Mouse (Mus musculus) midbrain, embryonic 13.5 days (tissue): ENCODE data around the gene Ntrk2. TPM values are rescaled to one million over a fixed set of nuclear protein-coding genes. Genes with fewer than 3 reads are reported as not detected.

Source experiments
- ATAC-seq: fragments of 200-750 bp; cut with Nextera tagmentation; 2 replicates; pipeline ENCODE4 v1.8.0; 2017; ENCODE audit warnings: mild to moderate bottlenecking, moderate TSS enrichment, moderate library complexity
- H3K27ac ChIP-seq: fragments of 300-500 bp; sonication (generic); 2 replicates; pipeline ENCODE4 v1.5.1; 2015; ENCODE audit warnings: inconsistent platforms, mild to moderate bottlenecking, moderate library complexity
- H3K27me3 ChIP-seq: fragments of 300-500 bp; sonication (generic); 2 replicates; pipeline ENCODE4 v1.6.1; 2015; ENCODE audit warnings: mild to moderate bottlenecking, inconsistent platforms
- H3K36me3 ChIP-seq: fragments of 300-500 bp; sonication (generic); 2 replicates; pipeline ENCODE4 v1.6.1; 2015; ENCODE audit warnings: mild to moderate bottlenecking, inconsistent platforms
- H3K4me1 ChIP-seq: fragments of 300-500 bp; sonication (generic); replicated peaks from 2 replicates; pipeline ENCODE4 v1.6.1; 2015; ENCODE audit warnings: inconsistent platforms
- H3K4me2 ChIP-seq: fragments of 300-500 bp; sonication (generic); replicated peaks from 2 replicates; pipeline ENCODE4 v1.6.1; 2015; ENCODE audit warnings: moderate library complexity, mild to moderate bottlenecking, inconsistent platforms
- H3K4me3 ChIP-seq: fragments of 300-500 bp; sonication (generic); replicated peaks from 2 replicates; pipeline ENCODE4 v1.5.1; 2015; ENCODE audit warnings: mild to moderate bottlenecking, inconsistent platforms
- H3K9ac ChIP-seq: fragments of 300-500 bp; sonication (generic); replicated peaks from 2 replicates; pipeline ENCODE4 v1.6.1; 2015; ENCODE audit warnings: mild to moderate bottlenecking, inconsistent platforms
- H3K9me3 ChIP-seq: fragments of 300-500 bp; sonication (generic); 2 replicates; pipeline ENCODE4 v1.6.1; 2016; ENCODE audit warnings: mild to moderate bottlenecking, inconsistent platforms
- WGBS: fragments of 180-500 bp; shearing (Covaris S2); methylation state at CpG from one replicate; pipeline ENCODE4 v1.1.7; 2015; 5-methylcytosine and 5-hydroxymethylcytosine counted together
- polyA plus RNA-seq: library from polyadenylated mRNA; unstranded; fragments of >200 nt; fragmentation: Nextera tagmentation; extraction: Ambion mirVana; gene quantifications from 2 replicates; pipeline ENCODE4 v1.2.1, GENCODE M21; 2015

Ntrk2 gene
- polyA plus RNA-seq, 1 experiment from 2014 or later = 78.5 TPM

- Histone ChIP-seq H3K4me2 (no peak overlapping the region), H3K4me1 (no peaks in the 10 kb centered on the region), H3K36me3 (peaks cover 16% of the 10 kb centered on the region), H3K27ac (no peak overlapping the region), H3K9me3 (no peaks in the 10 kb centered on the region), H3K4me3 (no peak overlapping the region), H3K9ac (no peak overlapping the region), H3K27me3 (no peaks in the 10 kb centered on the region)
- no peak for ATAC-seq
- 90% methylated on average over 6 of the region's 6 CpGs for WGBS
Observed at GRCm38 (mm10) chr13:58853685-58854084, 47.3 kb downstream of the Ntrk2 start.

- Histone ChIP-seq H3K36me3 (peaks cover 32% of the 10 kb centered on the region), H3K9me3 (no peaks in the 10 kb centered on the region), H3K9ac (no peak overlapping the region), H3K4me3 (no peak overlapping the region), H3K4me1 (no peaks in the 10 kb centered on the region), H3K4me2 (no peak overlapping the region), H3K27ac (no peak overlapping the region), H3K27me3 (no peaks in the 10 kb centered on the region)
- 93% methylated on average over 10 of the region's 10 CpGs for WGBS
- ATAC-seq = no peak
Observed at GRCm38 (mm10) chr13:58866239-58866638, 59.9 kb downstream of the Ntrk2 start.

GRCm38 (mm10) chr13:58866776-58867435 is 60.5 kb downstream of the Ntrk2 start:
- 91% methylated on average over 8 of the region's 8 CpGs for WGBS
- no peak overlapping the region for H3K27ac ChIP-seq
- ATAC-seq = no peak
- no peak overlapping the region for H3K4me3 ChIP-seq
- H3K4me1 ChIP-seq = no peaks in the 10 kb centered on the region
- H3K27me3 ChIP-seq = no peaks in the 10 kb centered on the region
- H3K36me3 ChIP-seq = peaks cover 26% of the 10 kb centered on the region
- H3K9ac ChIP-seq = no peak overlapping the region
- no peaks in the 10 kb centered on the region for H3K9me3 ChIP-seq
- H3K4me2 ChIP-seq = no peak overlapping the region

DNA sequence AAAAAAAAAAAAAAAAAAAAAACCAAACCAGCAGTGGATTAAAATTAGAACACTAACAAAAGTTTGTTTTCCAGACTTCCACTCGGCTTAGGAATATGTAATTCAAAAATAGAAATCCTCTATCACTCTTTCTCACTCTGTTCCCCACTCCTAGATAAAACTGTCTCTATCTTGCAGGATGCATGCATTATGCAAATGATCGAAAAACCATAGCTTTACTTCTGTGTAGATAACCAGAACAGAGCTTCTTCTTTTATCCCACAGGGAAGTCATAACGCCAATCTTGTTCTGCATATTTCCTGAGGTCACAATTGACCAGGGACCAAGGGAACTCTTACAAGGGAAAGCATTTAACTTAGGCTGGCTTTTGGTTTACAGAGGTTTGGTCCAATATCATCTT is 76.1 kb downstream of the Ntrk2 start:
- 80% methylated on average over 3 of the region's 3 CpGs for WGBS

DNA sequence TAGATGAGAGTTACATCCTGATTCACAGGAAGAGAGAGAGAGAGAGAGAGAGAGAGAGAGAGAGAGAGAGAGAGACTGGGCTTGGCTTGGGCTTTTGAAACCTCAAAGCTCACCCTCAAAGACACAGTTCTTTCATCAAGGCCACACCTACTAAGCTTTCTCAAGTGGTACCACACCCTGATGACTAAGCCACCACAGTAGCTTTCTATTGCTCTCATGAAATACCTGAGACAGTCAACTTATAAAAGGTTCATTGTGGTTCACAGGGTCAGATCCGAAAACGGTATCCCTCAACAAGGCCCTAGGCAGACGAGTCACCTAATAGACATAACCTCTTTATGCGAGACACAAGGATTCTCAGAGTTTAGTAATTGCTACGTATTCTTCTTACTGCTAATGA is 76.5 kb downstream of the Ntrk2 start:
- ATAC-seq = no peak
- H3K4me3 ChIP-seq = no peak overlapping the region
- H3K27ac ChIP-seq = no peak overlapping the region
- no peaks in the 10 kb centered on the region for H3K4me1 ChIP-seq
- no peak overlapping the region for H3K9ac ChIP-seq
- peaks cover 15% of the 10 kb centered on the region for H3K36me3 ChIP-seq
- H3K4me2 ChIP-seq = no peak overlapping the region
- 95% methylated on average over 5 of the region's 5 CpGs for WGBS
- H3K27me3 ChIP-seq = no peaks in the 10 kb centered on the region
- H3K9me3 ChIP-seq = no peaks in the 10 kb centered on the region

More for the DNA sequence above, 76.1 kb downstream of the Ntrk2 start:
- no peak for ATAC-seq
- Histone ChIP-seq H3K36me3 (peaks cover 16% of the 10 kb centered on the region), H3K4me2 (no peak overlapping the region), H3K27ac (no peak overlapping the region), H3K4me3 (no peak overlapping the region), H3K4me1 (no peaks in the 10 kb centered on the region), H3K9me3 (no peaks in the 10 kb centered on the region), H3K27me3 (no peaks in the 10 kb centered on the region), H3K9ac (no peak overlapping the region)

- H3K9me3 ChIP-seq = peaks cover 5% of the 10 kb centered on the region; the same call in 1 of the 2 replicates
- H3K36me3 ChIP-seq = peaks cover 19% of the 10 kb centered on the region
- no peak for ATAC-seq
- WGBS = 72% methylated on average over 8 of the region's 8 CpGs
- H3K4me3 ChIP-seq = no peak overlapping the region
- no peaks in the 10 kb centered on the region for H3K4me1 ChIP-seq
- no peaks in the 10 kb centered on the region for H3K27me3 ChIP-seq
- H3K9ac ChIP-seq = no peak overlapping the region
- no peak overlapping the region for H3K4me2 ChIP-seq
- no peak overlapping the region for H3K27ac ChIP-seq
Observed at GRCm38 (mm10) chr13:58886108-58886507, 79.7 kb downstream of the Ntrk2 start.

- no peaks in the 10 kb centered on the region for H3K27me3 ChIP-seq
- H3K9ac ChIP-seq = no peak overlapping the region
- H3K4me1 ChIP-seq = no peaks in the 10 kb centered on the region
- H3K36me3 ChIP-seq = peaks cover 9% of the 10 kb centered on the region; the same call in 1 of the 2 replicates
- H3K4me2 ChIP-seq = no peak overlapping the region
- no peak overlapping the region for H3K27ac ChIP-seq
- no peak overlapping the region for H3K4me3 ChIP-seq
- 74% methylated on average over 12 of the region's 12 CpGs for WGBS
- no peaks in the 10 kb centered on the region; the same call in 1 of the 2 replicates for H3K9me3 ChIP-seq
- ATAC-seq = no peak
Observed at GRCm38 (mm10) chr13:58896254-58896910, 90.0 kb downstream of the Ntrk2 start.

- Histone ChIP-seq H3K9me3 (no peaks in the 10 kb centered on the region; the same call in 1 of the 2 replicates), H3K36me3 (peaks cover 9% of the 10 kb centered on the region; the same call in 1 of the 2 replicates), H3K4me1 (peaks cover 25% of the 10 kb centered on the region), H3K27ac (no peak overlapping the region), H3K4me3 (no peak overlapping the region), H3K27me3 (no peaks in the 10 kb centered on the region), H3K4me2 (no peak overlapping the region), H3K9ac (no peak overlapping the region)
- WGBS = 100% methylated on average over 2 of the region's 2 CpGs
- ATAC-seq = no peak
Observed at GRCm38 (mm10) chr13:58899337-58899736, 93.0 kb downstream of the Ntrk2 start.

DNA sequence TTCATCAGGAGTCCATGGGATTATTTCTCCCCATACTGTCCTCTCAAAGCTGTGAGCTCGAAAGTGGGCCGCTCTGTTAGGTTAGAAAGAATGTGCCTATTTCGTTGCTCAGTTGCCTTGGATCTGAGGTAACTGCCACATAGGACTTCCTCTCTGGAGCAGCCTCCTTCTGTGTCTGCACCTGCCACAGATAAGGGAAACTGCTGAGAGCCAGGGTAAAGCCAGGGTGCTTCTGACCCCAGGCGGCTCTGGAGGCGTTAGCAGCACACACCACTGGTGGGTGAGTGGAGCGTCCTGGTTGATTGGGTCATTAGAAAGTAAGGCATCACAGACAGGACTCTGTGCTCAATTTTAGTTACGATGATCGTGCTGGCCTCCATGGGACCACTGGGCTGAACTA is 95.9 kb downstream of the Ntrk2 start:
- peaks cover 49% of the 10 kb centered on the region for H3K4me1 ChIP-seq
- H3K9ac ChIP-seq = no peak overlapping the region
- H3K9me3 ChIP-seq = no peaks in the 10 kb centered on the region; the same call in 1 of the 2 replicates
- 81% methylated on average over 8 of the region's 8 CpGs for WGBS
- no peak overlapping the region; the same call in 1 of the 2 replicates for H3K27ac ChIP-seq
- H3K4me3 ChIP-seq = no peak overlapping the region
- H3K27me3 ChIP-seq = no peaks in the 10 kb centered on the region
- no peak overlapping the region for H3K4me2 ChIP-seq
- peaks cover 9% of the 10 kb centered on the region; the same call in 1 of the 2 replicates for H3K36me3 ChIP-seq
- ATAC-seq = no peak

DNA sequence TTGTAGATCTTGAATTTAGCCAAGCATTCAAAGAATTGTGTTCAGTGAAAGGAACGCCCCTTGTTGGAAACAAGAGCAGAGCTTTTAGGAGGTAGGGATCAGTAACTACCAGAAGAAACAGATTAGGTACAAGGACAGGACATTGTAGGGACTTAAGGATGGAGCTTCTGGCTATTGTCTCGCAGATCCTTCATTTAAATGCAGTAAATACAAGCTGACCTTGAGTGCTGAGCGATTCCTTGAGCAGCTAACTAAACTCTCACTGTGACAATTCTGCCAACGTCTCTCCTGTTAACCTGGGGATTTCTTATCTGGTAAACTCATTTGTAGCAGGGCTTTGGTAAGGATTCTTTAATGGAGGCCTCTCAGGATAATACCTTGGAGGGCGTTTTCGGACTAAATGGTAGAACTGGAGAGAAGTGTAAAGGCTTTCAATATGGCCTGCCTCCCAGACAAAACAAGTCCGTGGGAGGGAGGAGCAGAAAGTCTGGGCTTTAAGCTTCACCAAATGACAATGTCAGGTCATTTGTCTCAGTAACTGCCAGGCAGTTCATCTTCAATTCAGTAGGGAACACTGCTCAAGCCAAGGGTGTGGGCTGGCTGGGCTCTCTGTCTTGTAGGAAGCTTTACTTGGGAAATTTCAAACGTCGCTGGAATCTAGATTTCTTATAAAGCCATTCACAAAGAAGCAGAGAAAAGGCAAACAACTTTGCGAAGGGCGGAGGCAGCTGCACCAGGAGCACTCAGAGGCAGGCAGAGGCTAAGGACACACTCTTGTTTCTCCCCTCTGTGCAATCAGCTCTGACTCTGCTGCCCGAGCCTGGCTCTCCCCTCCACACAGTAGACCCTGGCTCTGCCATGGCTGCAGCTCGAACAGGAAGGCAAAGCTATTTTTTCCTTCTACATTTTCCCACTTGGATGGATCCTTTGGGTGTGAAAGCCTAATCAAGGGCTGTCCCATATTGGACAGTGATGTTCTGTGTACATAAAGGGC is 98.7 kb downstream of the Ntrk2 start:
- no peaks in the 10 kb centered on the region for H3K27me3 ChIP-seq
- H3K36me3 ChIP-seq = no peaks in the 10 kb centered on the region
- no peak overlapping the region for H3K4me3 ChIP-seq
- peak overlapping the region; percentile 67 for H3K27ac ChIP-seq
- 25% methylated on average over 13 of the region's 13 CpGs for WGBS
- H3K4me1 ChIP-seq = peaks cover 55% of the 10 kb centered on the region
- H3K9ac ChIP-seq = peak overlapping the region; percentile 4; the same call in 1 of the 2 replicates
- no peak overlapping the region for H3K4me2 ChIP-seq
- ATAC-seq = peak; percentile 64; the same call in 1 of the 2 replicates
- no peaks in the 10 kb centered on the region for H3K9me3 ChIP-seq

- H3K4me1 ChIP-seq = peaks cover 18% of the 10 kb centered on the region
- H3K9ac ChIP-seq = no peak overlapping the region
- no peak overlapping the region for H3K4me2 ChIP-seq
- no peak for ATAC-seq
- H3K9me3 ChIP-seq = no peaks in the 10 kb centered on the region
- no peak overlapping the region for H3K27ac ChIP-seq
- no peaks in the 10 kb centered on the region; the same call in 1 of the 2 replicates for H3K36me3 ChIP-seq
- WGBS = 88% methylated on average over 2 of the region's 2 CpGs
- no peaks in the 10 kb centered on the region for H3K27me3 ChIP-seq
- no peak overlapping the region for H3K4me3 ChIP-seq
Observed at GRCm38 (mm10) chr13:58911936-58912335, 105.6 kb downstream of the Ntrk2 start.
